Mouse (Mus musculus) adrenal gland, adult 18-20 months (tissue): ENCODE data around the gene 4930583I09Rik. TPM values are rescaled to one million over a fixed set of nuclear protein-coding genes. Genes with fewer than 3 reads are reported as not detected.

Experiments used
- DNase-seq, 2 experiments: peaks; one replicate each; pipeline ENCODE4 v3.0.0; 2021 to 2022; ENCODE audit warnings: low spot score in 2 of 2
- long read RNA-seq, 2 experiments: library from polyadenylated mRNA; stranded (forward); transcript quantifications; one replicate each; pipeline ENCODE4 v2.0.0; 2021
- total RNA-seq, 2 experiments: library from RNA; stranded (reverse); gene quantifications; 1 replicate in 1 of 2; 2 replicates in 1 of 2; pipeline ENCODE4 v1.2.3; 2021

The 4930583I09Rik gene
- not detected for total RNA-seq
- long read RNA-seq, experiment 1 = 0 reads
- long read RNA-seq, experiment 2 = 0 reads

DNA sequence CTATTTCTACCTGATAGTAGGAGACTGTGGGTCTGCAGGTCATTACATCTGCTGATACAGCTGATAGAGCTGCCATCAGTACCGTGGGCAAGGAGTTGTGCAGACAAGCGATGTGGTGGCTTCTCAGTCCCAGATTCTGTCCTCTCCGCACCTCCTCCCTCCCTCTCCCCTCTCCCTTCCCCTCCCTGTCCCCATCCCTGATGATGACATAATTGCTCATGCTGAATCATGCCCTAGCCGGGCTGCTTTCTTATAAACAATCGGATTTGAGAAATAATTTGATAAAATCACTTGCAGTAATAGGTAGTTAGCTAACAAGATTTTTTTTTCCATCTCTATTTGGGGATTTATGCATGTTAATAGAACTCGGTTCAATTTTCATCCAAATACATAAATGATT lies at the start of gene 4930583I09Rik:
Gene 4930583I09Rik, minus strand, starts transcription at position 144 of the 400 bp plus-strand sequence.
- peak in 1 of 2 experiments; percentile 4 for DNase-seq

DNA sequence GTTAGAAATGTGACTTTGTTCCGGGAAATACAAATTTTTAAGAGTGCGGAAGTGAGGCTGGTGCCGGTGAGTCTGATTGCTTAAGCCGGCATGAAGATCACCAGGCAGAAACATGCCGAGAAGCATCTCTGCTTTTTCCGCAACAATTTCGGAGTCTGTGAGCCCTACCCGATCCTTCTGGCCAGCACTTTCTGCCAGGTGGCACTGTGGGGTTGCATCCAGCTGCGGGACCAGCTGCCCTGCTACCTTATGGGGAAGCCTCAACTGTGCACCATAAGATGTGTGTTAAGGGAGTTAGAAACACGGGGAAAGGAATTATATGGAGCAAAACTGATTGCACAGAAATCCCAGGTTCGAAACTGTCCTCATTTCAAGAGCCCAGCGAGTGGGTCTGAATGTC lies 40.2 kb upstream of the 4930583I09Rik start:
- no peak for DNase-seq

DNA sequence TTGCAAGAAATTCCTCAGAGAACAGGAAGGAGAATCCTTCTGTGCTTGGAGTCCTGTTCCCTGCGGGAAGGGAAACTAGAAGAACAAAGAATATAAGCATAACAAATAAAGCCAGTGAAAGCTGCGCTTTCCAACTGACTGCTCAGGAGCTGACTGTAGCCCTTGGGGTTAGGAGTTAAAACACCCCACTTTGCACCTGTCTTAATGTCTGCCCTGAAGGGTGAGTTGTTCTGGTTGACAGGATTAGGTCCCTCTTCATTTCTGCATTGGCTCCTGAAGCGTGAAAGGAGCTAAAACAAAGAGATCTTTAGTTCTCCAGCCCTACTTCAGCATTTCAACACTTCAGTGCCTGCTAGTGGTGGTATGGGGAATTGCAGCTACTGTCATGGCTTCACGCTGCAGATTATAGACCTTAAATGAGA lies 37.8 kb upstream of the 4930583I09Rik start:
- DNase-seq = peak; percentile 11 to 38

DNA sequence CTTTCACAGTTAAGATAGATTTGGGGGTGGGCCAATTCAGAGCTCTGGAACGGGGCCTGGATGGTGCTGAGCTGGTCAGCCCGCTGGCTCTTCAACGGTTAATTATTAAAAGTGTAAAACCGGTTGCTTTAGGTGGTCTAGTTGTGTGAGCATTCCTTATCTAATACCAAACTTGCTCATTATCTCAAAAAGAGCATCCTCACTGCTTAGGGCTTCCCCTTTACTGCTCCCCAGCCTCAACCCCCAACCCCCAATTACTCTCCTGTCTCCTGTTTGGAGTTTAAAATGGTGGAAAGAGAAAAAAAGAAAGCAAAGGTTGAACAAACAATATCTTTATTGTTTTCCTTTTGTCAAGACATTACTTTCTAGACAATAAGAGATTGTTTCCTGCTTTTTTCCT lies 27.9 kb upstream of the 4930583I09Rik start:
- no peak for DNase-seq

DNA sequence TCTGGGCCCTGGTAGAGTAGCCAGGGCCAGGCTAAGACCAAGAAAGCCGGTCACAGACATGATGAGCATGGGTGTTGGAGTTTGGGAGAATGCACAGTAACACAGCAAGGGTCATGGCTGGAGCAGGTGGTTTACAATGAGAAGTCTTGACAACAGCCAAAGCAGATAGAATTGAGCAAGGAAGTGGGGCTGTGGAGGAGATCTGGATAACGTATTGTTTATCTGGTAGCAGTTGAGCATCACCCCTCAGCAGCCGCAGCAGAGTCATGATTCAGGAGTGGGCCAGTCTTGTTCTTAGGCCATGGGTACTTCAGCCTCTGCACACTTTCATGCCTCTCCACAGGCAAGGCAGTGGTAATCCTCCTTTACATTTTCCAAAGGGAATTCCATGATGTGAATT lies 25.1 kb upstream of the 4930583I09Rik start:
- DNase-seq = no peak

DNA sequence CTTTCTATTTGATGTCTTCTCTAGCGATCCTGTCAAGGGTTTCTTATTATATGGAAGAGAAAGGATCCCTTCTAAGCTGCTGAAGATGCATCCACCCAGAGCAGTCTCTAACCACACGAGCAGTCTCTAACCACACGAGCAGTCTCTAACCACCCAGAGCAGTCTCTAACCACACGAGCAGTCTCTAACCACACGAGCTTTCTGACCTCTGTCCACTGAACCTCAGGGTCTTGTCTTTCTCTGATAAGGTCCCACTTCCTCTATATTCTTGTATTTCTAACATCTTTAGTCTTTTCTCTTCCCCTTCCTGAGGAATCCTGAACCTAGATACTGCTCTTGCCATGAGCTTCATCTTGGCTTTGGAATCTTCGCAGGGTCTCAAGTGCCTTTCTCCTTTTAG lies 23.0 kb upstream of the 4930583I09Rik start:
- no peak for DNase-seq

DNA sequence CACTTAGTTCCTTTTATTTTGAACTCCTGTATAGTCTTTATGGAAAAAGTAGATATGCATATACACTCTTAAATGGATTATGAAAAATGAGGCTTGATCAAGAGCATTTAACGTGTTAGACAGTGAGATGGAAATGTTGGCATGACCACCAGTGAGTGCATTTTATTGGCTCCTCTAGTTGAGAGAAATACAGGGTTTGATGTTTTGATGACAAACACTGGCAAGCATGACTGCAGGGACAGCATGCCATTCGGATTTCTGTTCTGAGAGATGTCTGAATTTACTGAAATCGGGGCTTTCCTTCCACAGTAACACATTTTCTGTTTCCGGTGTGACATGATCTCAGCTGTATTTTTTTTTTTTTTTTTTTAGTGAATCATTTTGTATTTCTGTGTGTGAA lies 12.2 kb upstream of the 4930583I09Rik start:
- DNase-seq = no peak

DNA sequence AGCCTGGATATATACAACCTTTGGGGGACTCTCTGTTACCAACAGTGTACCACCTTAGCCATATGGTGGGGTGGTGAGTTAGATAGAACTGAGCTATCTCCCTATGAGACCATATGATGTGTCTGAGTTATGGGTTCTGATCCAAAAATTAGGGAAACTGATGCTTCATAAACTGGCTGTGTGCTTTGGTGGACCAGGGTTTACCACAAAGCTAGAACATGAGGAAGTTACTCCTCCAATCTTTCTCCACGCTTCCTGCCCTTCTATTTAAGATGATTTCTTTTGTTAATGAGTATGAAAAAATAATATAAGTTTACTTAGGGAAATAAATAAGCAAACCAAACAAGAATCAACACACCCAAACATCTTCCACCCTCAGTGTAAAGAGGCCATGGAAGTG lies 10.8 kb upstream of the 4930583I09Rik start:
- DNase-seq = no peak

DNA sequence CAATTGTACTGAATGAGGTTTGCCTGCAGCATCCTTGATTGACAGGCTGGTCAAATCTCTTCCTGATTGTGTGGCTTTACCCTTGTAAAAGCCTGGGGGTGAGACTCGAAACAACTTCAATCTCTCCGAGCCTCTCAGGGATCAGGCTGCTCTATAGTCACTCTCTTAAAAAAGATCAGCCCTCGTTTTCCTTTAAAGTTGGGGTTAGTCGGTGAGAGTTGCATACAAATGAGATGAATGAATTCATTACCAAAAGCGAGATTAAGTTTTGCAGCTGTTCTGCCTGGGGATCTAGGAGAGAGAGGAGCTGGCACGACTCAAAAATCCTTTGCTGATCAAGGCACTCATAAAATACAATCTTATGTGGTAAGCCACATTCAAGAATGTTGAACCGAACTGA lies 1.0 kb upstream of the 4930583I09Rik start:
- no peak for DNase-seq

DNA sequence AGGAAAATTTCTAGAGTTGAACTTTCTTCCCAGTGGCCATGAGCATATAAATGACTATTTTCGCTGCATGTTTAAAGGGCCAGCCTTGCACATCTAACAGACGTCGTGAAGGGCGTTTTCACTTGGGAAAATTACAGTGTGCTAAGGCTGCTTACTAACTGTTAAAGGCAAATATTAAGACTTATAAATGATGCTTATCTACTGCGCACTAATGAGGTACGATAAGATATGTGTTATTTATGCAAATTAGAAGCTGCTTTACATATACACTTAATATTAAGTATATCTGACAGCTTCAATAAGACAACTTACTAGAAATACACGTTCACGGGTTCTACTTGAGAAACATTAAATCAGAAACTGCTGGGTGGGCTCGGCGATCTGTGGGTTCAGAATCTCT lies 481 bp upstream of the 4930583I09Rik start:
- DNase-seq = no peak

DNA sequence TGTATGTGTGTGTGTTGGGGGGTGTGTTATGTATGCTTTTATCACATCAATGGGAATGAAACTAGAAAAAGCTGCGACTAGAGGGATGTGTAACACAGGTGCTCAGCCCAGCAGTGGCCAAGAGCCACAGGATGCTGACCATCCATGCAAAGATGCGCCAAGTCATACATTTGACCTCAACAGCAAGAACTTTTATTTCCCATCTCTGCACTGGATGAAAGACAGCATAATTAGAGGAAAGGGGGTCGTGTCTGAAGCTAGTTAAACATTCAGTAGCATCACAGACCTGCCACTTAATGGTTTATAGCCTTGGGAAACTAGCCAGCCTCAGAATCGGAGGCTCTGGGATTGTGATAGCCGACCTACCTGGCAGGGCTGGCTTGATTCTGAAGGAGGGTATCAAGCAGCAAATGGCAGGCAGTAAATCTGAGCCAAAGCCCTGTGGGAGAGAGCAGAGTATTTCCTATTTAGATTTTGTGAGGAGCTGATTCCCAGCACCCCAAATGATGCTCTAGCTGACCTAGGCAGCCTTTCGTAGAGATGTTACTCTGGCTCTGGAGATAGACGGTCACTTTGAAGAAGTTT lies 1.9 kb downstream of the 4930583I09Rik start:
- no peak for DNase-seq

DNA sequence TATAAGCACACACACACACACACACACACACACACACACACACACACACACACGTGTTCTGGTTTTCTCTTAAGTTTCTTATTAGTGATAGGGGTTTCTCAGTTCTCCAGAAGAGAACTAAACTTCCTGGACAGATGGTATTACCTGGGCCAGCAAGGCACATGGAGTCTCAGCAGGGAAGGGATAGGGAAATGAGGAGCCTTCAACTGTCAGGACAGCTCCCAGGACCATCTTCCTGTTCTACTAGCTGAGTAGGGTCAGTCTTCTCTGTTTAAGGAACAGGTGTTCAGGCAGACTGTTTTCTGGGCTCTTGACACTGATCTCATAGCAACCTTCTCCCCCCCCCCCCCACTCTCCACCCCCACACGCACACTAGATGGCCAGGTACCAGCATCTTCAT lies 2.8 kb downstream of the 4930583I09Rik start:
- no peak for DNase-seq

DNA sequence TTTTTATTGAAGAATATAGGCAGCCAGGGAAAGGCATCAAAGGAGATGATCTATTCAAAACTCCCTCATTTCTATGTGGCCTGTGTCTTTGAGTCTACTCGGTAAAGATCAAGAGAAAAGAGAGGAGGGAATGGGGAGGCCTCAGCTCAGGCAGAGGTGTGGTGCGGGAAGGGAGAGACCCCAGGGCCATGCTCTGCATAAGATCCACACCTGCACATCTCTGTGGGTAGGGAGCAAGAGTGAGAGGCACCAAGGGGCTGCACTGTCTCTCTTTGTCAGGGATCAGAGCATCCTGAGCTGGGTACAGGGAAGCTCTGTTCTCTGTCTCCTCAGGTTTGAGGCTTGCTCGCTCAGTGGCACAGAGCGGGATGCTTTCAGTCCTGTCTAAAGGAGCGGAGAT lies 8.4 kb downstream of the 4930583I09Rik start:
- no peak for DNase-seq

DNA sequence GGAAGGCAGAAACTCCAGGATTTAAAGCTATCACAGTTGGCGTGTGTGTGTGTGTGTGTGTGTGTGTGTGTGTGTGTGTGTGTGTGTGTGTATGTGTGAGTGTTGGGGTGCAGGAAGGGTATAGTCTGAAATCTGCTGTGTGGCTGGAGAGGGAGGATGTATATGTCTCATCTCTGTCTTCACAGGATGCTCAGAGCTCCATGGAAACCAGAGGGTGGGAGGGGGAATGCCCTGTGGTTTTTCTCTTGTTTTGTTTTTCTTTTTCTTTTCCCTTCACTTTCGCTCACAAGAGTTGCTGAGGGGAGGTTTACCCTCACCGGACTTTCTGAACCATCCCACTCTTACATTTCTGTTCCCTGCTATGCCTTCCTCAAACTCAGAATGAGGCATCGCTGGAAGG lies 9.0 kb downstream of the 4930583I09Rik start:
- DNase-seq = no peak

DNA sequence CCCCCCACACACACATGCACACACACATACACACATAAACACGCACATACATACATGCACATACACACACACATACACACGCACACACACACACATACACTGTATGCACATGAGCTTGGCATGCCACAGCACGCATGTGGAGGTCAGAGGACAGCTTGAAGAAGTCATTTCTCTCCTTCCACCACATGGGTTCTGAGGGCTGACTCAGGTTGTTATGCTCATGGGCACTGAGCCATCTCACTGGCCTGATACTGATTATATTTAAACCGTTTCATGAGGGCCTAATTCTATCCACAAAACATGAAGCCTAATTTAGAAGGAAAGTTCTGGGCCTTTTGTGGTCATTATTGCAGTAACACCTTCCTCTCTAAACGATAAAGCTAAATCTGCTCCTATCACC lies 13.3 kb downstream of the 4930583I09Rik start:
- no peak for DNase-seq

DNA sequence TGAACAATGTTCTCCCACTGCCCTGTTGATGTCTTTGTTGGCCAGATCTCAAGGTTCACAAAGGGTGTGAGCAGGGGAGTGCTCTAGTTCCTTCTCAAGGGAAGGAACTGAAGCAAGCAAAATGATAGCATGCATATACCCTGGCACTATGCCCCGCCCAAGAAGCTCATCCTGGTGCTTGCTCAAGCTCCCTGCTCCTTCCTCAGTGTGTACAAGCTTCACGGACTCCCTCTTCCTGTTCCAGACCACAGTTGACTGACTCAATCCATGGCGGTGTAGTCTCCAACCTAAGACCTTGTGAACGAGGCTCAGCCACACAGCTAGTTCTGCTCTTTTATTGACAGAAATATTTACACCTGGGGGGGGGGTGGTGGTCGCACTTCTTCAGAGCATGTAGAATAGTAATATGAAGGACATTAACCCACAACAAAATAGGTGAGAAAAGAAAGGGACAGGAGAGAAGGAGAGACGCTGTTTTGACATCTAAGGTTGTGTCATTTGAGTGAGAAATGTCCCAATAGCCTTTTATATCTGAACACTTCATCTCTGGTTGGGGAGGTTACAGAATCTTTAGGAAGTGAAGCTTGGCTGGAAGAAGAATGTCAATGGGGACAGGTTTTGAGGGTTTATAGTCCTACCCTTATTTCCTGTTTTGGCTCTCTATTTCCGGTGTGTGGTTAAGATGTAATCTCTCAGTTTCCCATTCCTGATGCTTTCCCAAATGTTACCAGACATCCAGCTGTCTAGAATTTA lies 14.9 kb downstream of the 4930583I09Rik start:
- no peak for DNase-seq

DNA sequence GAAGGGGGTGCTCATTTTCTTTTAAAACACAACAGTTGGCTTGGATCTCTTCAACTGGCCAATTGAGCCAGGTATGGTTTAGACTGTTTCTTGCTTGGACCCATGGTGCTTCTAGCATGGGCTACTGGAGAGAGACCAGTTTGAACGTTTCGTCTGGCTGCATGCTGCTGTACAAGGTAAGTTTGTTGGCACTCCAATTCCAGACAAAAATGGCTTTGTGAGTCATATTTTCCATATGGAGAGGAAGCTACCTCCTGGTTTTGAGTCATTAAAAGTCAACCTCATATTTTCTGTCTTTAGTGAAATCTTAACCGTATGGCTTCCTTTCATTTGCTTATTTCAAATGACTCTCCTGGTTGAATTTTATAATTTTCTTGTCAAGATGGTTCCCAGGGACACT lies 19.6 kb downstream of the 4930583I09Rik start:
- no peak for DNase-seq

DNA sequence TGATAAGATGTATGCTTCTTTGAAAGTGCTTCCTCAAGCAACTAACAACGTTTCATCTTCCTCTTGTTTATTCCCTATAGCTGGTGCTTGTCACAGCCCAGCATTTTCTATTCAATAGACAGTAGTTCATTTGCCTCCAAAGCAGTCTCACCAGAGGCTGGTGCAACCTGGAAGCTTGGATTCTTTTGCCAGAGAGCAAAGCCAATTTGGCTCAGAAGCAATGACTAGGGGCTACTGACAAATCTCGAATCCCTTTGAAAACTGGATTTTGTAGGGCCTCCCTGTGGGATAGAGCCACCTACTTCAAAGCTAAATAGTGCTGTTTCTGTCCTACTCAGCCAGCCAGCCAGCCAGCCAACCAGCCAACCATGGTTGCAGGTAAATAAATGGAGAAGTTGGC lies 20.1 kb downstream of the 4930583I09Rik start:
- DNase-seq = no peak

DNA sequence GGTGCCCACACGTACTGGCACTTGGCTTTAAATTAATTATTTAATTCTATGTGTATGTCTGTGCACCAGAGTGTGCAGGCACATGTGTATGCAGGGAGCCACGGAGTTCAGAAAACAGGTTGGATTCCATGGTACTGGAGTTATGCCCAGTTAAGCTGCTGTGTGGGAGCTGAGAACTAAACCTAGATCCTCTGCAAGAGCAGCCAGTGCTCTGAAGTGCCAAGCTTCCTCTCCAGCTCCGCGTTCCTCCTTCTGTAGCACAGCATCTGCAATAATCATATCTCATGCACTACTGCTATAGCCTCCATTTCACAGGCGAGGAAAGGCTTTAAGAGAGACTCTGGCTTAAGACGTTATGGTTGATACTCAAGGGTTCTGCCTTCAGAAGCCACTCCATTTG lies 22.3 kb downstream of the 4930583I09Rik start:
- DNase-seq = no peak

DNA sequence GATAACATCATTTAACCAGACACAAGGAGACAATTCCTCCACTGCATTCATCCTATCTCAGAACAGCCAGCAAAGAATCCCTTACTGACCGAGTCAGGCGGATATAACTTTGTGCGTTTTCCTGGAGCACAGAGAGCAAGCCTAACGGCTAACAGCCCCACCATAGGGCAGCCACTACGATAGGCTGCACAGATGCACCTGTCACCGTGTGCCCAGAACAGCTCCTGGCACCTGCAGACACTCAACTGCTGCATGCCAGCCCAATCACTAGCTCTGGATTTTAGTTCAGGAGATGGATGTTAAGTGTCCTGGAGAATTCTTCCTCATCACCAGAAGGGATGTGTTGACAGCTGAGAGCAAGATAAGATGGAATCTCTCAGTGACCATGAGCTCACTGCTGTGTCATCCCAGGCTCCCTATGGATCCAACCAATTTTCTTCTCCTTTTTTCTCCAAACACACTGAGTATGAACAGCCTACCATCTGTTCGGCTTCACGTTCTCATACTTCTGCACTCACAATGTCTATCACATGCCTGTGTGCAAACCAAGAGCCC lies 29.8 kb downstream of the 4930583I09Rik start:
- no peak for DNase-seq

DNA sequence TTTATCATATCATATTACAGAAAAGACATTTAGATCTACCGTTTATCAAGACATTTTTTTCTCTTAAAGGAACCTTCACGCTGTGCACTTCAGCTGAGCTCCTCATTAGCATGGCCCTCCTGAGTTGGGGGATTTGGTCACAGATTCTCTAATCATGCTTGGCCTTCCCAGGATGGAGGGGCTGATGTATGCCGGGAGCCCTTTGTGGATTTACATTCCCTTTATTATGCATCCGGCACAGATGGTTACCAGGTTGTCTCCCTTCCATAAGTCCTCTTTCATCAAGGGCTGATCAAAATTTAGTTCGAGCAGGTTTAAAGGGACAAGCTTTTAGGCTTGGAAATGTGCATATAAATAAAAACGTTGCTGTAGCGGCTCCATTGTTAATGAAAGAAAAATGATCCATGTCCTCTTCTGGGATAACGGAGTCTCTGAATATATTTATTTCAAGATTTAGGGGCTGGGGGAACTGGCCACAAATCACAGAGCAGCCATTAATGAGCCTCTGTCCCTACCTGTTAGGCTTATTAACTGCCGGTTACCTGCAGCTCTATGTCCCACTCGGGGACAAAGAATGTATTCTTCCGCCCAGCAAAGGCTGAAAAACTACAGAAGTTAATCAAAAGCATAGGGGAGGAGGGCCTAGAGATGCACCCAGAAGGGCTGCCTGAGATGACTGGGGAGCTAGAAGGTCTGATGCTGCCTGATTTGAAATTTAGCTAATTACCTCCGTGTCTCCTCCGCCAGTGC lies 31.3 kb downstream of the 4930583I09Rik start:
- no peak for DNase-seq

DNA sequence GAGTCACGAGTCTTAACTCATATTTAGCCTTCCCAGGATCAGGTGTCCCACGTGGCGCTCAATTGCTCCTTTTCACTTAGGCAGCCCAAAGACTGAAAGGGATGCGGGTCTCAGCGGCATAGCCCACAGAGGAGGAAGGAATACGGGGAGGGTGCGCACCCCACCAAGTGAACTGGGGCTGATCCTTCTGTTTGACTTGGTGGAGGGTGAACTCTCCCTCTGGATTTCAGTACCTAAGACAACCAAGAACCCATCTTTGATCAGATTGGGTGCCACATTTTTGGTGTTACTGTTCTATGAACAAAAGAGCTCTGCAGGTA lies 33.0 kb downstream of the 4930583I09Rik start:
- no peak for DNase-seq
